9 mouse cellular contexts compared by ENCODE assay signal in the genomic region with DNA sequence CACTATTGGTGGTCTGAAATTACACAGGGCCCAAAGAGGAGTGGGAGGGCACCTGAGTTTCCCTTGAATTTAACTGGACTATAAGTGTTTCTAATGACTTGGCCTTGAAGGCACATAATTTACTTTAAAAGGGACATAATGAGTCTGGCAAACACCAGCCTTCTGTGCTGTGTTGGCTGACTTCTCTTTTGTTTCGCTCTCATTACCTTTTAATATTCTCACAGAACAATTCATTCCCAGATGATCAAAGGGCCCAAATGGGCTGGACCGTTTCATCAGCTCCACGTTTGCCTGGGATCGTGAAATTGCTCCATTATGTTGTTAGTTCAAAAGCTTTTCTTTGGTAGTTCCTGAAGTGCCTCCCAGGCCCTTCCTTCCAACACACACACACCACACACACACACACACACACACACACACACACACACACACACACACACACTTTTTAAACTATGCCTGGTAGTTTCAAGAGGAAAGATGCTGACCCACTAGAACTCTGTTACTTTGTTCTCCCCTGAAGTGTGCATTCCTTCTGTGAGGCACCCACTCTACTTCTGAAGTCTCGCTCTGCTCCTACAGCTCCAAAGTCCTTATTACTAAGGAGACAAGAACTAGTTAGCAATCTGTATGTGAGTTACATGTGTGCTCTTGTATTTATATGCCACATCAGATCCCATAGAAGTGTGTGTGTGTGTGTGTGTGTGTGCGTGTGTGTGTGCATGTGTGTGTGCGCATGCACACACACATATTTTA. TPM values are rescaled to one million over a fixed set of nuclear protein-coding genes. Genes with fewer than 3 reads are reported as not detected.
DNase-seq lines count a peak whose midpoint lies in the region; ATAC-seq and TF ChIP-seq lines count a peak whose summit lies in the region.
"Had no signal": no experiment of that assay in that cellular context is flagged by ENCODE, and none has a peak within 500 bp of the region (broad histone marks: within the 10 kb centered on the region; RNA-seq: fewer than 3 reads in every experiment).

No protein-coding gene starts in this region.

- no peak for TF ChIP-seq CTCF in kidney, postnatal 0 days (IDR thresholded peaks at IDR 0.05; ENCODE audit: low read depth)

- H3K9ac ChIP-seq in kidney, postnatal 0 days (ENCODE audit: low read depth, low read length), result peak overlapping the region; percentile 56; the same call in 1 of the 2 replicates
- peak overlapping the region; percentile 79 for H3K9ac ChIP-seq in embryonic facial prominence, embryonic 14.5 days (ENCODE audit: low read depth, low read length)
- peak overlapping the region; percentile 82 for H3K9ac ChIP-seq in hindbrain, embryonic 16.5 days (ENCODE audit: low read depth, low read length)
- peak overlapping the region; percentile 92 for H3K9ac ChIP-seq in neural tube, embryonic 13.5 days
- H3K9ac ChIP-seq: liver, embryonic 14.5 days had no signal

- peak overlapping the region; percentile 53 for H3K4me3 ChIP-seq in kidney, postnatal 0 days (replicated peaks; ENCODE audit: low read depth, low read length)
- H3K4me3 ChIP-seq in embryonic facial prominence, embryonic 14.5 days (ENCODE audit: low read depth, low read length), result peak overlapping the region; percentile 62
- H3K4me3 ChIP-seq in hindbrain, embryonic 16.5 days (ENCODE audit: low read length), result peak overlapping the region; percentile 69
- H3K4me3 ChIP-seq in neural tube, embryonic 13.5 days, result peak overlapping the region; percentile 74

- no peak for DNase-seq in kidney, postnatal 0 days (ENCODE audit: low spot score)
- DNase-seq in kidney, adult 9 months, result no peak
- DNase-seq in embryonic facial prominence, embryonic 14.5 days (ENCODE audit: low spot score), result no peak
- DNase-seq in adrenal gland, postnatal 4 days (ENCODE audit: low spot score in 2 of 2), result no peak

- H3K4me2 ChIP-seq in kidney, postnatal 0 days (ENCODE audit: low read length), result peak overlapping the region; percentile 67
- peak overlapping the region; percentile 56 for H3K4me2 ChIP-seq in embryonic facial prominence, embryonic 14.5 days (ENCODE audit: low read depth, low read length)
- peak overlapping the region; percentile 70 for H3K4me2 ChIP-seq in hindbrain, embryonic 16.5 days (ENCODE audit: low read length)
- H3K4me2 ChIP-seq in neural tube, embryonic 13.5 days, result peak overlapping the region; percentile 65

- H3K4me1 ChIP-seq in kidney, postnatal 0 days (replicated peaks; ENCODE audit: insufficient read depth, low read length), result no peaks in the 10 kb centered on the region
- H3K4me1 ChIP-seq in embryonic facial prominence, embryonic 14.5 days (ENCODE audit: control insufficient read depth, insufficient read depth, low read length), result peaks cover 16% of the 10 kb centered on the region
- peaks cover 13% of the 10 kb centered on the region for H3K4me1 ChIP-seq in hindbrain, embryonic 16.5 days (ENCODE audit: control insufficient read depth, insufficient read depth, low read depth, low read length)
- H3K4me1 ChIP-seq in neural tube, embryonic 13.5 days (replicated peaks), result peaks cover 65% of the 10 kb centered on the region

- no peaks in the 10 kb centered on the region for H3K9me3 ChIP-seq in kidney, postnatal 0 days (replicated peaks; ENCODE audit: low read length)
- no peaks in the 10 kb centered on the region for H3K9me3 ChIP-seq in embryonic facial prominence, embryonic 14.5 days (ENCODE audit: control insufficient read depth, low read length)
- no peaks in the 10 kb centered on the region for H3K9me3 ChIP-seq in hindbrain, embryonic 16.5 days (ENCODE audit: control insufficient read depth, low read length)
- H3K9me3 ChIP-seq in neural tube, embryonic 13.5 days, result no peaks in the 10 kb centered on the region

- H3K27me3 ChIP-seq in kidney, postnatal 0 days (ENCODE audit: insufficient read depth, low read length), result no peaks in the 10 kb centered on the region
- H3K27me3 ChIP-seq in embryonic facial prominence, embryonic 14.5 days (replicated peaks; ENCODE audit: control insufficient read depth, insufficient read depth, low read length), result no peaks in the 10 kb centered on the region
- no peaks in the 10 kb centered on the region for H3K27me3 ChIP-seq in hindbrain, embryonic 16.5 days (replicated peaks; ENCODE audit: control insufficient read depth, insufficient read depth, low read length)
- H3K27me3 ChIP-seq in neural tube, embryonic 13.5 days, result no peaks in the 10 kb centered on the region

- ATAC-seq in kidney, postnatal 0 days (replicated peaks; ENCODE audit: low FRiP score, low read depth), result no peak
- ATAC-seq in embryonic facial prominence, embryonic 14.5 days (ENCODE audit: low read depth), result no peak
- ATAC-seq in hindbrain, embryonic 16.5 days, result no peak
- no peak for ATAC-seq in neural tube, embryonic 13.5 days (ENCODE audit: low read depth)
- ATAC-seq in erythroid progenitor cell, adult 5-6 weeks (replicated peaks; ENCODE audit: low FRiP score, poor library complexity, severe bottlenecking), result no peak
- no peak for ATAC-seq in granulocyte monocyte progenitor cell, adult 5-6 weeks (replicated peaks; ENCODE audit: poor library complexity, severe bottlenecking)

- H3K36me3 ChIP-seq in kidney, postnatal 0 days (ENCODE audit: insufficient read depth, low read length), result no peaks in the 10 kb centered on the region
- peaks cover 30% of the 10 kb centered on the region for H3K36me3 ChIP-seq in embryonic facial prominence, embryonic 14.5 days (ENCODE audit: control insufficient read depth, insufficient read depth, low read length)
- peaks cover 5% of the 10 kb centered on the region for H3K36me3 ChIP-seq in hindbrain, embryonic 16.5 days (ENCODE audit: control insufficient read depth, insufficient read depth, low read length)
- H3K36me3 ChIP-seq in neural tube, embryonic 13.5 days, result peaks cover 12% of the 10 kb centered on the region

- no peak overlapping the region; the same call in 1 of the 2 replicates for H3K27ac ChIP-seq in kidney, postnatal 0 days
- peak overlapping the region; percentile 96 for H3K27ac ChIP-seq in embryonic facial prominence, embryonic 14.5 days (replicated peaks; ENCODE audit: low read depth, low read length)
- peak overlapping the region; percentile 89 for H3K27ac ChIP-seq in hindbrain, embryonic 16.5 days (ENCODE audit: low read depth, low read length)
- peak overlapping the region; percentile 92 for H3K27ac ChIP-seq in neural tube, embryonic 13.5 days (replicated peaks)
- H3K27ac ChIP-seq: liver, embryonic 14.5 days had no signal

- 24% methylated on average over 7 of the region's 7 CpGs for WGBS in kidney, postnatal 0 days
- 22% methylated on average over 7 of the region's 7 CpGs for WGBS in embryonic facial prominence, embryonic 14.5 days
- WGBS in hindbrain, embryonic 16.5 days, result 14% methylated on average over 7 of the region's 7 CpGs
- WGBS in neural tube, embryonic 13.5 days, result 22% methylated on average over 7 of the region's 7 CpGs

RNA-seq across cellular contexts. Expression of a gene that starts 1.5 kb away (rescaled TPM):
- polyA plus RNA-seq in kidney, postnatal 0 days (2015; fragmentation: Nextera tagmentation; extraction: Ambion mirVana), result 449 and 471 TPM in 2 replicates
- polyA plus RNA-seq in embryonic facial prominence, embryonic 14.5 days (2014; fragmentation: Nextera tagmentation; extraction: Ambion mirVana), result 858 and 931 TPM in 2 replicates
- polyA plus RNA-seq in hindbrain, embryonic 16.5 days (2015; fragmentation: Nextera tagmentation; extraction: Ambion mirVana), result 800 and 988 TPM in 2 replicates
- 622 and 732 TPM in 2 replicates for polyA plus RNA-seq in neural tube, embryonic 13.5 days (2015; fragmentation: Nextera tagmentation; extraction: Ambion mirVana)
- total RNA-seq in adrenal gland, postnatal 4 days (2021), result 100 to 1,000 TPM in 1 of 2 experiments, 10 to 100 TPM in 1; 99.9 to 148 TPM
- total RNA-seq in erythroid progenitor cell, adult 5-6 weeks (2015; ENCODE audit: low replicate concordance), result not detected in 2 replicates
- total RNA-seq in erythroid progenitor cell, adult 5-6 weeks (2017; ENCODE audit: low replicate concordance), result not detected in 2 replicates
- not detected in 2 replicates for total RNA-seq in granulocyte monocyte progenitor cell, adult 5-6 weeks (2014; fragmentation: Nextera tagmentation)
- total RNA-seq in granulocyte monocyte progenitor cell, adult 5-6 weeks (2017), result not detected in 2 replicates
